Comparison of ENCODE assay signal across 8 mouse cellular contexts in the genomic region with DNA sequence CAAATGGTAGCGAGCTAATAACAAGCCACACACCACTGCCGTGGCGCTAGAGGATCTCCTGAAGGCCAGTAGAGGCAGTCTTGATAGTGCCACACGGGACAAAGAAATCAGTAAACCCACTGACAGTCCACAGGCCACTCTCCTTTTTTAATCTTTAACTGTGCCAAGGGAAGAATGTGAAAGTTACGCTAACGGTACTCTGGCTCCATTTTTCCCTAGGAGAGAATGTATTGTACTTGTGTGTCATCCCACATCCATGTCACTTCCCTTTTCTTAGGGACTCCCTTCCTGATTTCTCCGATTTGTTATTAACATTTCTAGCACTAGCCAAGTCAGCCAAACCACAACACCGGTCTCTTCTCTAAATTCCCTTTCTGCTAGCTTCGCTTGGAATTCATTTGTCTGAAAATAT. TPM values are rescaled to one million over a fixed set of nuclear protein-coding genes. Genes with fewer than 3 reads are reported as not detected.
DNase-seq lines count a peak whose midpoint lies in the region; ATAC-seq and TF ChIP-seq lines count a peak whose summit lies in the region.

No protein-coding gene starts in this region.

- peaks cover 20% of the 10 kb centered on the region for H3K36me3 ChIP-seq in heart, embryonic 13.5 days
- peaks cover 8% of the 10 kb centered on the region; the same call in 1 of the 2 replicates for H3K36me3 ChIP-seq in macrophage (ENCODE audit: inconsistent target)

- H3K9ac ChIP-seq in heart, embryonic 13.5 days: peak overlapping the region; percentile 97

- H3K4me2 ChIP-seq in heart, embryonic 13.5 days: peak overlapping the region; percentile 68

- H3K4me3 ChIP-seq in layer of hippocampus, adult 2 months: peak overlapping the region; percentile 85
- peak overlapping the region; percentile 89 for H3K4me3 ChIP-seq in heart, embryonic 13.5 days
- H3K4me3 ChIP-seq in macrophage (ENCODE audit: inconsistent target): peak overlapping the region; percentile 62

- DNase-seq in layer of hippocampus, adult 2 months (ENCODE audit: low spot score in 2 of 2): no peak
- no peak for DNase-seq in layer of hippocampus, adult 18-20 months (ENCODE audit: low spot score in 2 of 2)
- DNase-seq in kidney, postnatal 10 days: peak; percentile 45
- DNase-seq in urinary bladder, postnatal 4 days (ENCODE audit: low spot score in 2 of 2): no peak
- no peak for DNase-seq in adipocyte (ENCODE audit: low spot score)
- no peak for DNase-seq in spleen, postnatal 4 days (ENCODE audit: low spot score in 2 of 2)

- H3K4me1 ChIP-seq in heart, embryonic 13.5 days: peaks cover 43% of the 10 kb centered on the region

- peak overlapping the region; percentile 88 for H3K27ac ChIP-seq in layer of hippocampus, adult 2 months
- peak overlapping the region; percentile 97 for H3K27ac ChIP-seq in heart, embryonic 13.5 days (replicated peaks)
- H3K27ac ChIP-seq in macrophage: peak overlapping the region; percentile 88

- peak; percentile 30; the same call in 1 of the 2 replicates for TF ChIP-seq CTCF in layer of hippocampus, adult 2 months (conservative IDR thresholded peaks at IDR 0.05)

- H3K9me3 ChIP-seq in heart, embryonic 13.5 days: no peaks in the 10 kb centered on the region

- WGBS in heart, embryonic 13.5 days: 10% methylated on average over 9 of the region's 9 CpGs
- WGBS in macrophage (ENCODE audit: missing documents): 13% methylated on average over 9 of the region's 9 CpGs

- ATAC-seq in heart, embryonic 13.5 days (ENCODE audit: extremely low read depth, insufficient number of reproducible peaks, low FRiP score, low TSS enrichment): no peak

- peaks cover 51% of the 10 kb centered on the region for H3K79me2 ChIP-seq in macrophage (ENCODE audit: inconsistent target)

- H3K27me3 ChIP-seq in heart, embryonic 13.5 days (replicated peaks): no peaks in the 10 kb centered on the region

RNA-seq across cellular contexts. Expression of a gene that starts 1.5 kb away (rescaled TPM):
- total RNA-seq in layer of hippocampus, adult 2 months (2021): 10 to 100 TPM; 22.9 to 31.3 TPM
- 10 to 100 TPM; 24.8 to 26.8 TPM for total RNA-seq in layer of hippocampus, adult 18-20 months (2021)
- polyA plus RNA-seq in heart, embryonic 13.5 days (2015; fragmentation: Nextera tagmentation; extraction: Ambion mirVana): 169 and 191 TPM in 2 replicates
- 100 to 1,000 TPM in 10 of 26 experiments, 10 to 100 TPM in 16; 63.0 to 291 (median 90.9) TPM for total RNA-seq in macrophage (2018; cell fraction: chromatin; rRNA removed)
- 10 to 100 TPM; 38.5 to 72.2 (median 47.6) TPM for total RNA-seq in macrophage (2018; cell fraction: cytosol; rRNA removed)
- total RNA-seq in macrophage (2018; cell fraction: nucleus; rRNA removed): 100 to 1,000 TPM in 6 of 26 experiments, 10 to 100 TPM in 20; 50.4 to 171 (median 76.1) TPM
- polyA plus RNA-seq in macrophage (2018): 24.0 to 43.7 TPM (median 39.2 TPM) in 3 replicates
